11 mouse cellular contexts compared by ENCODE assay signal in the genomic region with DNA sequence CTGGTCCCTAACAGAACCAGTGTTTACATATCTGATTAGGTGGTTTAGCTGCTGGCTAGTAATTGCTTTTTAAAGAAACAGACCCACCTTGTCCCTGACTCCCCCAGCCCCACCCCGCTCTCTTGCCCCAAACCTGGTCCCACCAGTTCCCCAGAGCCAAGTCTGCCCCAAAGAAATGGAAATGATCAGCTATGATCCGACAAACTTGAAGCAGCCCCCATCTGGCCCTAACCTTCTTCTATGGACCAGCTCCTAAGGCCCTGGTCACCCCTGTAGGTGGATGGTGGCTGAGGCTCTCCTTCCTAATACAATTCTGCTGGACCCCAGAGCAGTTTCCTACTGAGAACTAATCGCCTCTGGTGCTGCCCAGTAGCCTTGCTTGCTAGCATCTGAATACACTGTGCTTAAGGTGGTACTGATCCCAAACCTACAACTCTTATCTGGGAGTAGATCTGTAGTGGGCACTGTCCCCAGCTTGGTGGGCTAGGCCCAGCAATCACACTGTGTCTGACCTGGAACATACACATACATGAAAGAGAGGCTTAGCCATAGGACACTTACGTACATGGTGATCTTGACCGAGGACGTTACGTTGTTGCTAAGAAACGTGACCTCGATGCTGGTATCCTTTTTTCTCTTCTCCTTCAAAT. TPM values are rescaled to one million over a fixed set of nuclear protein-coding genes. Genes with fewer than 3 reads are reported as not detected.
DNase-seq lines count a peak whose midpoint lies in the region; ATAC-seq lines count a peak whose summit lies in the region.
"Had no signal": no experiment of that assay in that cellular context is flagged by ENCODE, and none has a peak within 500 bp of the region (broad histone marks: within the 10 kb centered on the region; RNA-seq: fewer than 3 reads in every experiment).

No protein-coding gene starts in this region.

- no peaks in the 10 kb centered on the region for H3K27me3 ChIP-seq in neural tube, embryonic 11.5 days (ENCODE audit: control insufficient read depth, insufficient read depth, low read length)
- H3K27me3 ChIP-seq in limb, embryonic 13.5 days: no peaks in the 10 kb centered on the region
- no peaks in the 10 kb centered on the region for H3K27me3 ChIP-seq in stomach, embryonic 16.5 days (ENCODE audit: control insufficient read depth, insufficient read depth, low read length)

- H3K36me3 ChIP-seq in neural tube, embryonic 11.5 days (ENCODE audit: control insufficient read depth, insufficient read depth, low read length): no peaks in the 10 kb centered on the region
- H3K36me3 ChIP-seq in limb, embryonic 13.5 days: no peaks in the 10 kb centered on the region
- no peaks in the 10 kb centered on the region for H3K36me3 ChIP-seq in stomach, embryonic 16.5 days (ENCODE audit: control insufficient read depth, insufficient read depth, low read length)

- H3K4me2 ChIP-seq in neural tube, embryonic 11.5 days (ENCODE audit: low read depth): peak overlapping the region; percentile 37
- peak overlapping the region; percentile 61 for H3K4me2 ChIP-seq in limb, embryonic 13.5 days (replicated peaks)
- peak overlapping the region; percentile 50 for H3K4me2 ChIP-seq in stomach, embryonic 16.5 days (ENCODE audit: low read depth, low read length)

- H3K4me3 ChIP-seq in neural tube, embryonic 11.5 days (ENCODE audit: low read depth, low read length): 0 out of 2 replicates have a peak overlapping the region, but pooled peaks have one; percentile 9
- H3K4me3 ChIP-seq in limb, embryonic 13.5 days: peak overlapping the region; percentile 31; the same call in 1 of the 2 replicates
- peak overlapping the region; percentile 31 for H3K4me3 ChIP-seq in stomach, embryonic 16.5 days (replicated peaks; ENCODE audit: low read length)

- H3K27ac ChIP-seq in neural tube, embryonic 11.5 days (ENCODE audit: low read depth, low read length): no peak overlapping the region
- H3K27ac ChIP-seq in limb, embryonic 13.5 days: 0 out of 2 replicates have a peak overlapping the region, but pooled peaks have one; percentile 22
- H3K27ac ChIP-seq in stomach, embryonic 16.5 days (ENCODE audit: low read length): no peak overlapping the region

- DNase-seq in adrenal gland, adult 2 months: peak; percentile 51
- no peak for DNase-seq in adrenal gland, postnatal 4 days (ENCODE audit: low spot score in 2 of 2)
- no peak for DNase-seq in neural tube, embryonic 11.5 days (ENCODE audit: low spot score)
- DNase-seq in neural tube, embryonic 10.5 days (ENCODE audit: extremely low spot score, low spot score): no peak
- no peak for DNase-seq in left cerebral cortex, adult 18-20 months (ENCODE audit: low spot score in 2 of 2)
- DNase-seq in embryo, embryonic 11 days: no peak
- DNase-seq: gastrocnemius, postnatal 36 days had no signal

- 80% methylated on average over 9 of the region's 9 CpGs for WGBS in neural tube, embryonic 11.5 days
- WGBS in limb, embryonic 13.5 days: 75% methylated on average over 9 of the region's 9 CpGs
- WGBS in stomach, embryonic 16.5 days: 72% methylated on average over 9 of the region's 9 CpGs

- H3K9ac ChIP-seq in neural tube, embryonic 11.5 days (ENCODE audit: low read length): peak overlapping the region; percentile 30
- H3K9ac ChIP-seq in limb, embryonic 13.5 days: 0 out of 2 replicates have a peak overlapping the region, but pooled peaks have one; percentile 31
- peak overlapping the region; percentile 46 for H3K9ac ChIP-seq in stomach, embryonic 16.5 days (ENCODE audit: low read length)

- H3K9me3 ChIP-seq in neural tube, embryonic 11.5 days (ENCODE audit: control insufficient read depth, low read length): no peaks in the 10 kb centered on the region
- no peaks in the 10 kb centered on the region; the same call in 1 of the 2 replicates for H3K9me3 ChIP-seq in limb, embryonic 13.5 days
- H3K9me3 ChIP-seq in stomach, embryonic 16.5 days (replicated peaks; ENCODE audit: control insufficient read depth, low read length): no peaks in the 10 kb centered on the region

- 0 out of 2 replicates have a peak, but pooled peaks cover 2% of the 10 kb centered on the region for H3K4me1 ChIP-seq in neural tube, embryonic 11.5 days (ENCODE audit: control insufficient read depth, insufficient read depth, low read length)
- peaks cover 25% of the 10 kb centered on the region for H3K4me1 ChIP-seq in limb, embryonic 13.5 days
- H3K4me1 ChIP-seq in stomach, embryonic 16.5 days (ENCODE audit: control insufficient read depth, insufficient read depth, low read length): peaks cover 12% of the 10 kb centered on the region

- no peak for ATAC-seq in neural tube, embryonic 11.5 days (ENCODE audit: insufficient read depth, low FRiP score, low TSS enrichment)
- ATAC-seq in limb, embryonic 13.5 days (ENCODE audit: low FRiP score, low read depth): no peak
- ATAC-seq in stomach, embryonic 16.5 days (ENCODE audit: insufficient read depth, low FRiP score): no peak

RNA-seq across cellular contexts. Expression of gene Pla1a, which starts 32.5 kb away (rescaled TPM):
- total RNA-seq in adrenal gland, adult 2 months (2021): 10 to 100 TPM; 17.0 to 36.7 TPM
- polyA plus RNA-seq in adrenal gland, adult 2 months (2012; rRNA removed): 12.3 and 21.0 TPM in 2 replicates
- 10 to 100 TPM; 27.9 to 28.6 TPM for total RNA-seq in adrenal gland, postnatal 4 days (2021)
- polyA plus RNA-seq in neural tube, embryonic 11.5 days (2014; fragmentation: Nextera tagmentation; extraction: Ambion mirVana): 0.20 and 0.23 TPM in 2 replicates
- polyA plus RNA-seq in limb, embryonic 13.5 days (2015; fragmentation: Nextera tagmentation; extraction: Ambion mirVana): 0.31 and 0.37 TPM in 2 replicates
- polyA plus RNA-seq in stomach, embryonic 16.5 days (2015; fragmentation: Nextera tagmentation; extraction: Ambion mirVana): 2.3 and 2.6 TPM in 2 replicates
- total RNA-seq in left cerebral cortex, adult 18-20 months (2021): 1 to 10 TPM in 1 of 2 experiments, under 1 TPM in 1; 0.94 to 1.0 TPM
- total RNA-seq: megakaryocyte-erythroid progenitor cell, adult 5-6 weeks had no signal

RNA-seq across cellular contexts. Expression of gene Popdc2, which starts 38.4 kb away (rescaled TPM):
- total RNA-seq in adrenal gland, adult 2 months (2021): 1 to 10 TPM; 1.4 to 3.6 TPM
- polyA plus RNA-seq in adrenal gland, adult 2 months (2012; rRNA removed): 2.3 and 2.9 TPM in 2 replicates
- total RNA-seq in adrenal gland, postnatal 4 days (2021): 1 to 10 TPM; 2.1 to 2.8 TPM
- 1.2 and 1.3 TPM in 2 replicates for polyA plus RNA-seq in neural tube, embryonic 11.5 days (2014; fragmentation: Nextera tagmentation; extraction: Ambion mirVana)
- 3.3 and 3.5 TPM in 2 replicates for polyA plus RNA-seq in limb, embryonic 13.5 days (2015; fragmentation: Nextera tagmentation; extraction: Ambion mirVana)
- polyA plus RNA-seq in stomach, embryonic 16.5 days (2015; fragmentation: Nextera tagmentation; extraction: Ambion mirVana): 12.3 and 16.2 TPM in 2 replicates
- total RNA-seq in left cerebral cortex, adult 18-20 months (2021): 1 to 10 TPM in 1 of 2 experiments, under 1 TPM in 1; 0.89 to 1.3 TPM

RNA-seq across cellular contexts. Expression of gene Adprh, which starts 52.1 kb away (rescaled TPM):
- total RNA-seq in adrenal gland, adult 2 months (2021): 10 to 100 TPM; 37.2 to 49.4 TPM
- polyA plus RNA-seq in adrenal gland, adult 2 months (2012; rRNA removed): 114 and 133 TPM in 2 replicates
- 10 to 100 TPM; 54.7 to 55.4 TPM for total RNA-seq in adrenal gland, postnatal 4 days (2021)
- 143 and 144 TPM in 2 replicates for polyA plus RNA-seq in neural tube, embryonic 11.5 days (2014; fragmentation: Nextera tagmentation; extraction: Ambion mirVana)
- polyA plus RNA-seq in limb, embryonic 13.5 days (2015; fragmentation: Nextera tagmentation; extraction: Ambion mirVana): 128 and 137 TPM in 2 replicates
- polyA plus RNA-seq in stomach, embryonic 16.5 days (2015; fragmentation: Nextera tagmentation; extraction: Ambion mirVana): 73.0 and 79.4 TPM in 2 replicates
- total RNA-seq in left cerebral cortex, adult 18-20 months (2021): 10 to 100 TPM; 61.6 to 63.2 TPM

RNA-seq across cellular contexts. Expression of gene Gm21987, which starts 53.6 kb away (rescaled TPM):
- under 1 TPM in 1 of 2 experiments, not detected in 1; 0.93 TPM for total RNA-seq in adrenal gland, adult 2 months (2021)
- 4.4 TPM in 1 of 2 replicates, not detected in the other for polyA plus RNA-seq in adrenal gland, adult 2 months (2012; rRNA removed)
- total RNA-seq in adrenal gland, postnatal 4 days (2021): not detected
- polyA plus RNA-seq in neural tube, embryonic 11.5 days (2014; fragmentation: Nextera tagmentation; extraction: Ambion mirVana): not detected in 2 replicates
- not detected in 2 replicates for polyA plus RNA-seq in limb, embryonic 13.5 days (2015; fragmentation: Nextera tagmentation; extraction: Ambion mirVana)
- polyA plus RNA-seq in stomach, embryonic 16.5 days (2015; fragmentation: Nextera tagmentation; extraction: Ambion mirVana): 0.52 and 0.90 TPM in 2 replicates
- not detected for total RNA-seq in left cerebral cortex, adult 18-20 months (2021)
- total RNA-seq: adrenal gland, adult 18-20 months; gastrocnemius, postnatal 36 days; megakaryocyte-erythroid progenitor cell, adult 5-6 weeks had no signal

RNA-seq across cellular contexts. Expression of gene Cox17, which starts 53.6 kb away (rescaled TPM):
- total RNA-seq in adrenal gland, adult 2 months (2021): 100 to 1,000 TPM; 223 to 312 TPM
- polyA plus RNA-seq in adrenal gland, adult 2 months (2012; rRNA removed): 34.7 and 43.0 TPM in 2 replicates
- 100 to 1,000 TPM; 171 to 172 TPM for total RNA-seq in adrenal gland, postnatal 4 days (2021)
- polyA plus RNA-seq in neural tube, embryonic 11.5 days (2014; fragmentation: Nextera tagmentation; extraction: Ambion mirVana): 113 and 118 TPM in 2 replicates
- 98.8 and 106 TPM in 2 replicates for polyA plus RNA-seq in limb, embryonic 13.5 days (2015; fragmentation: Nextera tagmentation; extraction: Ambion mirVana)
- polyA plus RNA-seq in stomach, embryonic 16.5 days (2015; fragmentation: Nextera tagmentation; extraction: Ambion mirVana): 151 and 186 TPM in 2 replicates
- total RNA-seq in left cerebral cortex, adult 18-20 months (2021): 100 to 1,000 TPM; 140 to 142 TPM
